Mouse (Mus musculus) kidney, adult 11 months (tissue): ENCODE data around the gene Dnaaf2.
"Not testable (repeated sequence)": the region's sequence is repeated elsewhere in the genome, so short reads cannot be mapped to it uniquely, and the experiment has no call there.

Experiments used
- DNase-seq: peaks from one replicate; pipeline ENCODE4 v3.0.0; 2022

The Dnaaf2 gene

GRCm38 (mm10) chr12:69197378-69198163 lies 658 bp downstream of the Dnaaf2 start:
- peak; percentile 33 for DNase-seq

- peak; percentile 47 for DNase-seq
These were observed 1.5 kb downstream of the Dnaaf2 start, which contains the start of gene Gm49383 for GRCm38 (mm10) chr12:69196444-69197377. TSS of gene Gm49383 (minus strand) at chr12:69197104.

- DNase-seq, result no peak
These were observed 5.6 kb downstream of the Dnaaf2 start for GRCm38 (mm10) chr12:69192637-69193036.

GRCm38 (mm10) chr12:69191396-69191795 lies 6.8 kb downstream of the Dnaaf2 start:
- DNase-seq, result no peak

- DNase-seq, result no peak
These were observed 7.7 kb downstream of the Dnaaf2 start for GRCm38 (mm10) chr12:69190522-69190921.

- no peak for DNase-seq
These were observed 8.2 kb downstream of the Dnaaf2 start for GRCm38 (mm10) chr12:69190074-69190473.

- DNase-seq, result peak; percentile 61
These were observed 11.3 kb downstream of the Dnaaf2 start for GRCm38 (mm10) chr12:69186811-69187471.

GRCm38 (mm10) chr12:69185371-69185770 lies 12.9 kb downstream of the Dnaaf2 start:
- DNase-seq, result no peak

GRCm38 (mm10) chr12:69184342-69185295 lies 13.6 kb downstream of the Dnaaf2 start:
- peak; percentile 36 for DNase-seq

GRCm38 (mm10) chr12:69183583-69184308 lies 14.5 kb downstream of the Dnaaf2 start, which contains the start of the genes Rpl36al and Mgat2:
TSS of gene Rpl36al (minus strand) at chr12:69184083.
TSS of gene Mgat2 (plus strand) at chr12:69184157.
- peak; percentile 96 for DNase-seq

- no peak for DNase-seq
These were observed 16.4 kb downstream of the Dnaaf2 start for GRCm38 (mm10) chr12:69181800-69182199.

GRCm38 (mm10) chr12:69179371-69179770 lies 18.9 kb downstream of the Dnaaf2 start:
- no peak for DNase-seq

GRCm38 (mm10) chr12:69177526-69177925 lies 20.7 kb downstream of the Dnaaf2 start:
- no peak for DNase-seq

- no peak for DNase-seq
These were observed 22.3 kb downstream of the Dnaaf2 start for GRCm38 (mm10) chr12:69175975-69176374.

GRCm38 (mm10) chr12:69171307-69171706 lies 26.9 kb downstream of the Dnaaf2 start:
- DNase-seq, result no peak

- peak; percentile 90 for DNase-seq
These were observed 29.6 kb downstream of the Dnaaf2 start, which contains the start of gene Lrr1 for GRCm38 (mm10) chr12:69168461-69169106. TSS of gene Lrr1 (plus strand) at chr12:69168814.

GRCm38 (mm10) chr12:69167656-69168460 lies 30.4 kb downstream of the Dnaaf2 start:
- DNase-seq, result no peak

- DNase-seq, result not testable (repeated sequence)
These were observed 31.2 kb downstream of the Dnaaf2 start for GRCm38 (mm10) chr12:69166861-69167581.

- no peak for DNase-seq
These were observed 33.3 kb downstream of the Dnaaf2 start for GRCm38 (mm10) chr12:69164904-69165303.
